Mouse (Mus musculus): Measurements from ENCODE around the gene Bloc1s1.

The Bloc1s1 gene

GRCm38 (mm10) chr10:128911430-128911829 is 12.4 kb downstream of the Bloc1s1 start:
- no peak for DNase-seq (ENCODE audit: extremely low read depth, insufficient read length, low spot score)

DNA sequence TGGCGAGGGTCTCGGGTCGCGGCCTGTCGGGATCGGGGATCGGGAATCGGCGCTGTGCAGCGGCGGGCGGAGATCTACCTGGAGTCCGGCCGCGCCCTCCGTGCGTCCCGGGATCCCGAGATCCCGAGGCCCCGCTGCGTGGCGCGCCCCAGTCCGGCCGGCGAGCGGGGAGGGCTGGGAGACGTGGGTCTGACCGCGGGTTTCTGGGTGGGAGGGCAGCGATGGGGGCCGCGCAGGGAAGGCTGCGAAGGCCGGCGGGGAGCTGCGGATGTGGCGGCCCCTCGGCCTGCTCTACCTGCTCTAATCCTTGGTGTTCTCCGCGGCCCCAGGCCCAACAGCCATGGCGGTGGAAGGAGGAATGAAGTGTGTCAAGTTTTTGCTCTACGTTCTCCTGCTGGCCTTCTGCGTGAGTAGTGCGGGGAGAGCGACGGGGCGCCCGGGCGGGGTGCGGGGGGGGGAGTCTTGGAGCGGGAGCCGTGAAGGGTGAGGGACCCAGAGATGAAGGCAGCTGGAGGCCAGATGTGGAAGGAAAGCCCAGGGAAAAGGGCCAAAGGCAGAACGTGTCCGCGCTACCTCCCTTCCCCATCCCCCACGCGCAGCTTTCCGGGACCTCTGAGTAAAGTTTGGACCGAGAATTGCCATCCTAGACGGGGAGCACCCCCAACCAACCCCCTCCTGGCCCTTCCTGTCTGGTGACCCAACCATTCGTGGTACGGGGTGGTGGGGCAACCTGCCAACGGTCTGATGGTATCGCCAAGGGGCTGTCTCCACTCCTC is 13.6 kb downstream of the Bloc1s1 start:
- DNase-seq (ENCODE audit: extremely low read depth, insufficient read length, low spot score): peak; percentile 73

DNA sequence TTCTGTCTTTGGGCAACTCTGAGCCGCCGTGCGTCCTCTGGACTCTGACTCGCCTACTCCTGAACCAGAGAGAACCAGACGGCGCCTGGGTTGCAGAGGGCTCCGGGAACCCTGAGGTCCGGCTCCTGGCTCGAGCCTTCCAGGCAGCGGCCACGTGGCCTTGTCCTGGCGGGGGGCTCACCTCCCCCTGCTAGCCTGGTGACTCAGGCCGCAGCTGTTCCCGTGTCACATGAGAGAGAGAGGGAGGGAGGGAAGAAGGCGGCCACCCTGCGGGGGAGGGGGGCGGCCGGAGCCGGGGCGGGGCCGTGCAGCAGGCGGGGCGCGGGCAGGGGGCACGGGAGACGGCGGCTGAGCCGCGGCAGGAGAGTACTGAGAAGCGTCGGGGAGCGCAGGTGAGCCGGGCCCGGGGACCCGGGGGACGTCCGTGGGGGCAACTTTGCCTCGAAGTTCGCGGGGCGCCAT is 14.2 kb downstream of the Bloc1s1 start:
- peak; percentile 92 for DNase-seq (ENCODE audit: extremely low read depth, insufficient read length, low spot score)

- DNase-seq (ENCODE audit: extremely low read depth, insufficient read length, low spot score): no peak
Observed at GRCm38 (mm10) chr10:128908778-128909448, 14.9 kb downstream of the Bloc1s1 start.

GRCm38 (mm10) chr10:128904812-128905211 is 19.0 kb downstream of the Bloc1s1 start:
- no peak for DNase-seq (ENCODE audit: extremely low read depth, insufficient read length, low spot score)

GRCm38 (mm10) chr10:128902409-128902988 is 21.3 kb downstream of the Bloc1s1 start:
- DNase-seq (ENCODE audit: extremely low read depth, insufficient read length, low spot score): no peak

GRCm38 (mm10) chr10:128901409-128901808 is 22.4 kb downstream of the Bloc1s1 start:
- no peak for DNase-seq (ENCODE audit: extremely low read depth, insufficient read length, low spot score)

- DNase-seq (ENCODE audit: extremely low read depth, insufficient read length, low spot score): no peak
Observed at GRCm38 (mm10) chr10:128900698-128901097, 23.1 kb downstream of the Bloc1s1 start, which contains the start of gene Cd63. Cd63 (plus strand) TSS chr10:128900989.

DNA sequence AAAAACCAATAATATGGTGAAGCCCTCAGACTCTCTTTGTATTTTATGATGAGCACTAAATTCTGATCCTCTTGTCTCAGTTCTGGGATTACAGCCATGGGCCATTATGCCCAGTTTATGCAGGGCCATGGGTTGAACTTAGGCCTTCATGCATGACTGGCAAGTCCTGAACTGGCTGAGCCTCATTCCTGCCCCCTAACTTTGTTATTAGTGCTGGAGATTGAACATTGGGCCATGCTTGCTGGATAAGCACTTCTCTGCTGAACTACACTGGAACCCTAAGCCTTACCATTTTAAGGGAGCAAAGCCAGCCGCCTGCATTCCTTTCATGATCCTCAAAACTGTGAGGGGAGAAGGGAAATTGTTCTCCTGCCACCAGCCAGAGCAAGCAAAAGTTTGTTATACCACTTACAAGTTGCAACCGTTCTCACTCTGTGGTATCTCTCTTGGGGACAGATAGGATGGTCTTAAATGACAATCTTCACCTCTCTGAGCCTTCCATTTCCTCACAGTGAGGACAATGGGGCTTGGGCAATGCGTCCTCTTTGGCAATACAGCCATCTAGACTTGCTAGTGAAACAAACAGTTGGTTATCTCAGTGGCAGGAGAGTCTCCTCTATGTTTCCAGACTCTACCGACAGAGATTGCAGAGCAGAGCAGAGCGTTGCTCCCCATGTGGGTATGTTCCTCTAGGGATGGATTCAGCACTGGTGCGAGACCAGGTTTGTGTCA is 23.9 kb downstream of the Bloc1s1 start:
- DNase-seq (ENCODE audit: extremely low read depth, insufficient read length, low spot score): no peak

- DNase-seq (ENCODE audit: extremely low read depth, insufficient read length, low spot score): no peak
Observed at GRCm38 (mm10) chr10:128897501-128897900, 26.3 kb downstream of the Bloc1s1 start.

DNA sequence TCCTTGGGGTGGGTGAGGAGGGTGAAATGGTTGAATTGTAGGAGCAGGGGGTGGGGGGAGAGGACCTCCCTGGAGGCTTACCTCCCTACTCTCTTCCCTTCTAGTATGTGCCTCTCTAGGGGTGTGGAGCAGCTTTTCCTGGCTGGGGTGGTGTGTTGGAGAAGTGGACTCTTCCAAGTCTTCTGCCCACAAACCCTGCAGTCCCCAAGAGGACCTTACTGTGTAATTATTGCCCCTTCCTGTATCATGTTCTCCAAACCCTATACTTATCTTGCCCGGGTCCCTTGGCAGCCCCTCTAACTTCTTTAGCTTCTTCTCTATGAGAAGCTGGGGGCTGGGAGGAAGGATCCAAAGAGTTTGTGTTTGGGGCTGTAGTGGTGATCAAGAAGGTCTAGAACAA is 27.0 kb downstream of the Bloc1s1 start:
- DNase-seq (ENCODE audit: extremely low read depth, insufficient read length, low spot score): no peak

GRCm38 (mm10) chr10:128895952-128896693 is 27.7 kb downstream of the Bloc1s1 start:
- no peak for DNase-seq (ENCODE audit: extremely low read depth, insufficient read length, low spot score)

DNA sequence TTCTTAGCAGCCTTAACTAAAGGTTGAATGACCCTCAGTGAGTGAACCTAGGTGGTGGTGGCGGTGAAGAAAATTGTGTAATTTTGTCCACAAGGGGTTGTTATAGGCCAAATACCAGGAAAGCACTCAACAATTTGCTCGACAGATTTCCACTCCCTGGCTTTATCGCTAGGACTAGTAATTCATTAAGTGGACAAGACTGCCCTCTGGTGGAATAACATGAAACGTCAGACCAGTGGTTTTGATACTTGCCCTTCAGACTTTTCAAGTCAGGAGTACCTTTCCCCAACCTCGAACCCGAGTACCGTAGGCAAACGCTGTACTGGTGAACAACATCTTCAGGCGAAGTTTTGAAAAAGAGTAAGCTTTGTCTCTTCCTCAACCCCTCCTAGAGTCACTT is 28.4 kb downstream of the Bloc1s1 start:
- no peak for DNase-seq (ENCODE audit: extremely low read depth, insufficient read length, low spot score)

DNA sequence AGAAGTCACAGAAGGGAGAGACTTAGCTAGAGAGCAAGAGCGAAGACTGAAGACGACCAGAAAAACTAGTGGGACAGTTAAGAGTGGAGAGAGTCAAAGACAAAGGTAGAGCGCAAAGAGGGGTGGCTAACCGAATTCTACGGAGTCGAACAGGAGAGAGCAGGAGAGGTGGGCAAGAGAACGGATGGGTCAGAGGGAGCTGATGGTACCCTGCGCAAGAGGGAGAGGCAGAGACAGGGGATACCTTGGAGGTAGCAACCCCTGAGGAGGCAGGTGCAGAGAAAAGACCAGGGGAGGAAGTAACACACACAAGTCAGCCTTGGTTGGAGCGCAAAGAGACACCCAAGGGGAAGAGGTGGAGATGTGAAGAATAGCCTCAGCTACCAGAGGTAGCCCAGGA is 31.6 kb downstream of the Bloc1s1 start:
- DNase-seq (ENCODE audit: extremely low read depth, insufficient read length, low spot score): no peak

GRCm38 (mm10) chr10:128891296-128892094 is 32.3 kb downstream of the Bloc1s1 start, which contains the start of gene Gdf11:
Gdf11 (minus strand) TSS chr10:128891718.
- DNase-seq (ENCODE audit: extremely low read depth, insufficient read length, low spot score): peak; percentile 71

- DNase-seq (ENCODE audit: extremely low read depth, insufficient read length, low spot score): peak; percentile 80
Observed at GRCm38 (mm10) chr10:128890383-128891295, 33.2 kb downstream of the Bloc1s1 start.

GRCm38 (mm10) chr10:128889846-128890245 is 34.0 kb downstream of the Bloc1s1 start:
- DNase-seq (ENCODE audit: extremely low read depth, insufficient read length, low spot score): no peak

All from 3134 (cell line).